Mouse (Mus musculus) megakaryocyte, adult 5-6 weeks (primary cell): ENCODE measurements around the gene Kmt2c. TPM values are rescaled to one million over a fixed set of nuclear protein-coding genes. Genes with fewer than 3 reads are reported as not detected.
"Not testable (repeated sequence)": the region's sequence is repeated elsewhere in the genome, so short reads cannot be mapped to it uniquely, and the experiment has no call there.

Experiments used
- ATAC-seq: 2 replicates; pipeline ENCODE4 v1.8.0; 2016; ENCODE audit warnings: mild to moderate bottlenecking, inconsistent platforms; ENCODE audit not compliant: poor library complexity, severe bottlenecking
- total RNA-seq, 2 experiments: library from RNA; stranded (forward) in 1 of 2; stranded (reverse) in 1 of 2; fragments of 153-499, 151-499 nt in 1 of 2; fragments of 221-1000, 200-1000 nt in 1 of 2; gene quantifications; 2 replicates each; pipeline versions ENCODE4 v1.2.3 to v1.2.4; 2015 to 2017

Kmt2c gene
- total RNA-seq, 2 experiments from 2014 or later = 43.5 to 57.6 TPM

- ATAC-seq = no peak
Measured at GRCm38 (mm10) chr5:25243101-25243500, 255.5 kb downstream of the Kmt2c start.

GRCm38 (mm10) chr5:25224377-25224776 is 274.2 kb downstream of the Kmt2c start:
- not testable (repeated sequence) for ATAC-seq

GRCm38 (mm10) chr5:25222752-25223702 is 275.6 kb downstream of the Kmt2c start, which contains the start of gene E130116L18Rik:
Gene E130116L18Rik, minus strand, starts transcription at chr5:25223153.
- peak; percentile 96 for ATAC-seq

Other genes starting within 250 kb of the Kmt2c start
- not detected in 2 replicates for gene Cct8l1, start 17.3 kb upstream of the Kmt2c start, total RNA-seq (2015)
- gene Cct8l1, start 17.3 kb upstream of the Kmt2c start, total RNA-seq (2017) = 0.11 TPM in 1 of 2 replicates, not detected in the other
- gene Xrcc2, start 207.0 kb upstream of the Kmt2c start, total RNA-seq (2015) = 6.6 and 8.1 TPM in 2 replicates
- 6.8 and 8.2 TPM in 2 replicates for gene Xrcc2, start 207.0 kb upstream of the Kmt2c start, total RNA-seq (2017)